In the genomic region with DNA sequence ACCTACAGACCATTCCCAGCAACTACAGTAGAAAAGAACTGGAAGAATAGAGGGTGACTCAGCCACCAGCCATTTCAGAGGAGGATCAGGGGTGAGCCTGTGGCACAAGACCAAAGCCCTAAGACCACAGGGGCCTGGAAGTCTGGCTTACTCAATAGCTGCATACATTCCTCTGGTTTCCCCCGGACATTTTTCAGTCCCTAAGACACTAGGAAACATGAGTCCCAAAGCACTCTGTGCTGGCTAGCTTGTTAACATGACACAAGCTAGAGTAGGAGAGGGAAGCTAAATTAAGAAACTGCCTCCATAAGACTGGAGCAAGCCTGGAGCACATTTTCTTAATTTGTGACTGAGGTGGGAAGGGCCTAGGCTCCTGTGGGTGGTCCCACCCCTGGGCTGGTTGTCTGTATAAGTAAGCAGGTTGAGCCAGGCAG, we compare ENCODE assay signal across 13 mouse cellular contexts. TPM values are rescaled to one million over a fixed set of nuclear protein-coding genes. Genes with fewer than 3 reads are reported as not detected.
DNase-seq lines count a peak whose midpoint lies in the region; ATAC-seq and TF ChIP-seq lines count a peak whose summit lies in the region.
"Had no signal": no experiment of that assay in that cellular context is flagged by ENCODE, and none has a peak within 500 bp of the region (broad histone marks: within the 10 kb centered on the region; RNA-seq: fewer than 3 reads in every experiment).

No protein-coding gene starts in this region.

- no peaks in the 10 kb centered on the region for H3K27me3 ChIP-seq in embryonic facial prominence, embryonic 10.5 days (replicated peaks; ENCODE audit: low read depth, poor library complexity, severe bottlenecking)
- H3K27me3 ChIP-seq in limb, embryonic 15.5 days, result no peaks in the 10 kb centered on the region
- H3K27me3 ChIP-seq in neural tube, embryonic 15.5 days (replicated peaks), result no peaks in the 10 kb centered on the region
- H3K27me3 ChIP-seq in intestine, postnatal 0 days (replicated peaks; ENCODE audit: control insufficient read depth, insufficient read depth, low read length), result no peaks in the 10 kb centered on the region
- H3K27me3 ChIP-seq: hindbrain, embryonic 15.5 days had no signal

- WGBS in embryonic facial prominence, embryonic 10.5 days, result 33% methylated on average over 1 of the region's 1 CpGs
- 17% methylated on average over 1 of the region's 1 CpGs for WGBS in limb, embryonic 15.5 days
- 79% methylated on average over 1 of the region's 1 CpGs for WGBS in neural tube, embryonic 15.5 days
- WGBS in intestine, postnatal 0 days, result 56% methylated on average over 1 of the region's 1 CpGs

- peak; percentile 53 for ATAC-seq in limb, embryonic 15.5 days (ENCODE audit: insufficient number of reproducible peaks, low FRiP score, low TSS enrichment, low read depth)
- ATAC-seq in neural tube, embryonic 15.5 days (ENCODE audit: low FRiP score), result no peak
- no peak for ATAC-seq in intestine, postnatal 0 days
- ATAC-seq: midbrain, embryonic 16.5 days had no signal

- H3K9ac ChIP-seq in limb, embryonic 15.5 days, result no peak overlapping the region
- no peak overlapping the region for H3K9ac ChIP-seq in neural tube, embryonic 15.5 days (replicated peaks)
- H3K9ac ChIP-seq in intestine, postnatal 0 days (ENCODE audit: low read depth, low read length), result no peak overlapping the region
- H3K9ac ChIP-seq: hindbrain, embryonic 15.5 days had no signal

- peaks cover 64% of the 10 kb centered on the region for H3K4me1 ChIP-seq in embryonic facial prominence, embryonic 10.5 days
- H3K4me1 ChIP-seq in limb, embryonic 15.5 days, result peaks cover 42% of the 10 kb centered on the region
- 0 out of 2 replicates have a peak, but pooled peaks cover 2% of the 10 kb centered on the region for H3K4me1 ChIP-seq in neural tube, embryonic 15.5 days
- no peaks in the 10 kb centered on the region for H3K4me1 ChIP-seq in intestine, postnatal 0 days (replicated peaks; ENCODE audit: control insufficient read depth, insufficient read depth, low read length)
- H3K4me1 ChIP-seq: hindbrain, embryonic 15.5 days had no signal

- H3K9me3 ChIP-seq in embryonic facial prominence, embryonic 10.5 days, result no peaks in the 10 kb centered on the region
- no peaks in the 10 kb centered on the region for H3K9me3 ChIP-seq in limb, embryonic 15.5 days
- H3K9me3 ChIP-seq in neural tube, embryonic 15.5 days (replicated peaks), result no peaks in the 10 kb centered on the region
- no peaks in the 10 kb centered on the region for H3K9me3 ChIP-seq in intestine, postnatal 0 days (ENCODE audit: control insufficient read depth)
- H3K9me3 ChIP-seq: hindbrain, embryonic 15.5 days had no signal

- H3K36me3 ChIP-seq in embryonic facial prominence, embryonic 10.5 days (replicated peaks), result peaks cover 94% of the 10 kb centered on the region
- H3K36me3 ChIP-seq in limb, embryonic 15.5 days, result peaks cover 52% of the 10 kb centered on the region
- peaks cover 19% of the 10 kb centered on the region for H3K36me3 ChIP-seq in neural tube, embryonic 15.5 days
- peaks cover 46% of the 10 kb centered on the region for H3K36me3 ChIP-seq in intestine, postnatal 0 days (ENCODE audit: control insufficient read depth, insufficient read depth)

- H3K4me3 ChIP-seq in layer of hippocampus, adult 2 months, result no peak overlapping the region
- 0 out of 2 replicates have a peak overlapping the region, but pooled peaks have one; percentile 20 for H3K4me3 ChIP-seq in embryonic facial prominence, embryonic 10.5 days
- no peak overlapping the region for H3K4me3 ChIP-seq in limb, embryonic 15.5 days
- H3K4me3 ChIP-seq in neural tube, embryonic 15.5 days (replicated peaks), result no peak overlapping the region
- H3K4me3 ChIP-seq in intestine, postnatal 0 days (ENCODE audit: low read depth, low read length), result no peak overlapping the region
- H3K4me3 ChIP-seq: hindbrain, embryonic 15.5 days had no signal

- TF ChIP-seq CTCF in layer of hippocampus, adult 2 months (conservative IDR thresholded peaks at IDR 0.05), result no peak
- TF ChIP-seq CTCF in intestine, postnatal 0 days (IDR thresholded peaks at IDR 0.05; ENCODE audit: low read depth), result no peak

- peak overlapping the region; percentile 78; the same call in 1 of the 2 replicates for H3K27ac ChIP-seq in layer of hippocampus, adult 2 months
- H3K27ac ChIP-seq in embryonic facial prominence, embryonic 10.5 days (replicated peaks), result peak overlapping the region; percentile 71
- peak overlapping the region; percentile 63 for H3K27ac ChIP-seq in limb, embryonic 15.5 days
- H3K27ac ChIP-seq in neural tube, embryonic 15.5 days (replicated peaks), result no peak overlapping the region
- H3K27ac ChIP-seq in intestine, postnatal 0 days (ENCODE audit: low read depth, low read length), result no peak overlapping the region
- H3K27ac ChIP-seq: hindbrain, embryonic 15.5 days had no signal

- no peak overlapping the region for H3K4me2 ChIP-seq in limb, embryonic 15.5 days
- H3K4me2 ChIP-seq in neural tube, embryonic 15.5 days, result no peak overlapping the region
- no peak overlapping the region for H3K4me2 ChIP-seq in intestine, postnatal 0 days (replicated peaks; ENCODE audit: low read depth)
- H3K4me2 ChIP-seq: hindbrain, embryonic 15.5 days had no signal

- peak; percentile 37 to 46 for DNase-seq in adrenal gland, postnatal 36 days
- DNase-seq in adrenal gland, postnatal 10 days, result no peak
- DNase-seq in layer of hippocampus, adult 2 months (ENCODE audit: low spot score in 2 of 2), result no peak
- no peak for DNase-seq in layer of hippocampus, adult 8-10 months (ENCODE audit: low spot score in 2 of 2)
- no peak for DNase-seq in embryonic facial prominence, embryonic 10.5 days (ENCODE audit: low spot score)
- DNase-seq: lung, postnatal 4 days had no signal

RNA-seq across cellular contexts. Expression of gene Tjap1, which starts 9.0 kb away (rescaled TPM):
- 10 to 100 TPM; 46.1 to 49.9 TPM for total RNA-seq in adrenal gland, postnatal 36 days (2021)
- total RNA-seq in adrenal gland, postnatal 10 days (2021), result 10 to 100 TPM; 42.0 to 52.6 TPM
- 10 to 100 TPM; 54.0 to 56.7 TPM for total RNA-seq in layer of hippocampus, adult 2 months (2021)
- total RNA-seq in layer of hippocampus, adult 8-10 months (2022), result 10 to 100 TPM; 38.3 to 60.4 (median 48.0) TPM
- 60.2 and 62.6 TPM in 2 replicates for polyA plus RNA-seq in embryonic facial prominence, embryonic 10.5 days (2016; fragmentation: Nextera tagmentation; extraction: Ambion mirVana)
- 50.9 and 58.6 TPM in 2 replicates for polyA plus RNA-seq in limb, embryonic 15.5 days (2015; fragmentation: Nextera tagmentation; extraction: Ambion mirVana)
- polyA plus RNA-seq in neural tube, embryonic 15.5 days (2015; fragmentation: Nextera tagmentation; extraction: Ambion mirVana), result 28.6 and 32.6 TPM in 2 replicates
- 29.3 and 34.6 TPM in 2 replicates for polyA plus RNA-seq in intestine, postnatal 0 days (2015; fragmentation: Nextera tagmentation; extraction: Ambion mirVana)

RNA-seq across cellular contexts. Expression of gene Lrrc73, which starts 20.5 kb away (rescaled TPM):
- total RNA-seq in adrenal gland, postnatal 36 days (2021), result 1 to 10 TPM; 5.4 to 8.9 TPM
- 1 to 10 TPM; 3.4 to 3.8 TPM for total RNA-seq in adrenal gland, postnatal 10 days (2021)
- total RNA-seq in layer of hippocampus, adult 2 months (2021), result 10 to 100 TPM; 57.3 to 58.2 TPM
- total RNA-seq in layer of hippocampus, adult 8-10 months (2022), result 10 to 100 TPM; 55.1 to 62.2 (median 58.1) TPM
- 0.67 and 0.86 TPM in 2 replicates for polyA plus RNA-seq in embryonic facial prominence, embryonic 10.5 days (2016; fragmentation: Nextera tagmentation; extraction: Ambion mirVana)
- 1.3 and 1.4 TPM in 2 replicates for polyA plus RNA-seq in limb, embryonic 15.5 days (2015; fragmentation: Nextera tagmentation; extraction: Ambion mirVana)
- polyA plus RNA-seq in neural tube, embryonic 15.5 days (2015; fragmentation: Nextera tagmentation; extraction: Ambion mirVana), result 13.1 and 15.0 TPM in 2 replicates
- polyA plus RNA-seq in intestine, postnatal 0 days (2015; fragmentation: Nextera tagmentation; extraction: Ambion mirVana), result 0.42 and 0.44 TPM in 2 replicates
- total RNA-seq: liver, adult 2 months had no signal

RNA-seq across cellular contexts. Expression of gene Dlk2, which starts 23.4 kb away (rescaled TPM):
- total RNA-seq in adrenal gland, postnatal 36 days (2021), result under 1 TPM in 1 of 2 experiments, not detected in 1; 0.33 TPM
- total RNA-seq in adrenal gland, postnatal 10 days (2021), result 1 to 10 TPM in 1 of 2 experiments, under 1 TPM in 1; 0.78 to 1.3 TPM
- total RNA-seq in layer of hippocampus, adult 2 months (2021), result 10 to 100 TPM; 52.5 to 53.5 TPM
- total RNA-seq in layer of hippocampus, adult 8-10 months (2022), result 10 to 100 TPM; 41.3 to 51.6 (median 41.8) TPM
- 1.5 and 2.0 TPM in 2 replicates for polyA plus RNA-seq in embryonic facial prominence, embryonic 10.5 days (2016; fragmentation: Nextera tagmentation; extraction: Ambion mirVana)
- polyA plus RNA-seq in limb, embryonic 15.5 days (2015; fragmentation: Nextera tagmentation; extraction: Ambion mirVana), result 14.5 and 15.2 TPM in 2 replicates
- 24.7 and 27.4 TPM in 2 replicates for polyA plus RNA-seq in neural tube, embryonic 15.5 days (2015; fragmentation: Nextera tagmentation; extraction: Ambion mirVana)
- 0.33 and 0.42 TPM in 2 replicates for polyA plus RNA-seq in intestine, postnatal 0 days (2015; fragmentation: Nextera tagmentation; extraction: Ambion mirVana)
- total RNA-seq: gastrocnemius, adult 18-20 months; liver, adult 2 months had no signal
- polyA plus RNA-seq: liver, adult 2 months had no signal

RNA-seq across cellular contexts. Expression of gene Yipf3, which starts 25.9 kb away (rescaled TPM):
- 100 to 1,000 TPM; 137 to 176 TPM for total RNA-seq in adrenal gland, postnatal 36 days (2021)
- total RNA-seq in adrenal gland, postnatal 10 days (2021), result 100 to 1,000 TPM; 105 to 121 TPM
- 10 to 100 TPM; 80.3 to 95.2 TPM for total RNA-seq in layer of hippocampus, adult 2 months (2021)
- 10 to 100 TPM; 78.5 to 96.9 (median 84.1) TPM for total RNA-seq in layer of hippocampus, adult 8-10 months (2022)
- polyA plus RNA-seq in embryonic facial prominence, embryonic 10.5 days (2016; fragmentation: Nextera tagmentation; extraction: Ambion mirVana), result 66.6 and 70.6 TPM in 2 replicates
- polyA plus RNA-seq in limb, embryonic 15.5 days (2015; fragmentation: Nextera tagmentation; extraction: Ambion mirVana), result 133 and 162 TPM in 2 replicates
- polyA plus RNA-seq in neural tube, embryonic 15.5 days (2015; fragmentation: Nextera tagmentation; extraction: Ambion mirVana), result 87.8 and 97.8 TPM in 2 replicates
- polyA plus RNA-seq in intestine, postnatal 0 days (2015; fragmentation: Nextera tagmentation; extraction: Ambion mirVana), result 111 and 119 TPM in 2 replicates

RNA-seq across cellular contexts. Expression of gene Polr1c, which starts 26.0 kb away (rescaled TPM):
- 100 to 1,000 TPM in 1 of 2 experiments, 10 to 100 TPM in 1; 97.8 to 119 TPM for total RNA-seq in adrenal gland, postnatal 36 days (2021)
- 10 to 100 TPM; 68.3 to 72.3 TPM for total RNA-seq in adrenal gland, postnatal 10 days (2021)
- total RNA-seq in layer of hippocampus, adult 2 months (2021), result 10 to 100 TPM; 37.6 to 39.0 TPM
- total RNA-seq in layer of hippocampus, adult 8-10 months (2022), result 10 to 100 TPM; 35.5 to 42.5 (median 39.4) TPM
- polyA plus RNA-seq in embryonic facial prominence, embryonic 10.5 days (2016; fragmentation: Nextera tagmentation; extraction: Ambion mirVana), result 125 and 130 TPM in 2 replicates
- polyA plus RNA-seq in limb, embryonic 15.5 days (2015; fragmentation: Nextera tagmentation; extraction: Ambion mirVana), result 75.4 and 76.5 TPM in 2 replicates
- 73.7 and 76.4 TPM in 2 replicates for polyA plus RNA-seq in neural tube, embryonic 15.5 days (2015; fragmentation: Nextera tagmentation; extraction: Ambion mirVana)
- polyA plus RNA-seq in intestine, postnatal 0 days (2015; fragmentation: Nextera tagmentation; extraction: Ambion mirVana), result 32.1 and 32.3 TPM in 2 replicates

Comparison
In these comparisons a context has a peak if more than half of its experiments do, and no peak if none do; other contexts are left out.
1. DNase-seq: peak in adrenal gland, postnatal 36 days (2 of 2); none in adrenal gland, postnatal 10 days (single experiment), layer of hippocampus, adult 2 months (0 of 2), layer of hippocampus, adult 8-10 months (0 of 2) and embryonic facial prominence, embryonic 10.5 days (single experiment).
2. H3K27ac ChIP-seq: peak in layer of hippocampus, adult 2 months (single experiment), embryonic facial prominence, embryonic 10.5 days (single experiment) and limb, embryonic 15.5 days (single experiment); none in neural tube, embryonic 15.5 days (single experiment) and intestine, postnatal 0 days (single experiment).
3. RNA of gene Lrrc73, which starts 20.5 kb away (total RNA-seq): 55.1 to 62.2 TPM in layer of hippocampus, adult 8-10 months and 57.3 to 58.2 TPM in layer of hippocampus, adult 2 months; 5.4 to 8.9 TPM in adrenal gland, postnatal 36 days and 3.4 to 3.8 TPM in adrenal gland, postnatal 10 days; every median in the first group is over 4 times any median in the second.
4. RNA of gene Dlk2, which starts 23.4 kb away (total RNA-seq): 52.5 to 53.5 TPM in layer of hippocampus, adult 2 months and 41.3 to 51.6 TPM in layer of hippocampus, adult 8-10 months; 0.78 to 1.3 TPM in adrenal gland, postnatal 10 days and 0.33 TPM in adrenal gland, postnatal 36 days; every median in the first group is over 10 times any median in the second.